ENCODE assay signal across 9 mouse cellular contexts in genomic region chr5:136619315-136620231, GRCm38 (mm10). TPM values are rescaled to one million over a fixed set of nuclear protein-coding genes. Genes with fewer than 3 reads are reported as not detected.
DNase-seq lines count a peak whose midpoint lies in the region; ATAC-seq and TF ChIP-seq lines count a peak whose summit lies in the region.
"Had no signal": no experiment of that assay in that cellular context is flagged by ENCODE, and none has a peak within 500 bp of the region (broad histone marks: within the 10 kb centered on the region; RNA-seq: fewer than 3 reads in every experiment).

No protein-coding gene starts in this region.

- peak; percentile 61 for TF ChIP-seq CTCF in lung, embryonic 14.5 days (IDR thresholded peaks at IDR 0.05; ENCODE audit: low read depth)

- peak overlapping the region; percentile 6; the same call in 1 of the 2 replicates for H3K4me3 ChIP-seq in lung, embryonic 14.5 days (ENCODE audit: low read depth, low read length)
- H3K4me3 ChIP-seq: liver, embryonic 13.5 days had no signal

- H3K4me1 ChIP-seq in lung, embryonic 14.5 days (ENCODE audit: insufficient read depth): peaks cover 7% of the 10 kb centered on the region

- WGBS in lung, embryonic 14.5 days: 6% methylated on average over 17 of the region's 17 CpGs

- H3K9me3 ChIP-seq in lung, embryonic 14.5 days (ENCODE audit: low read depth, low read length): no peaks in the 10 kb centered on the region
- H3K9me3 ChIP-seq: liver, embryonic 13.5 days had no signal

- peak overlapping the region; percentile 30 for H3K9ac ChIP-seq in lung, embryonic 14.5 days
- H3K9ac ChIP-seq: liver, embryonic 13.5 days had no signal

- peak overlapping the region; percentile 49 for H3K4me2 ChIP-seq in lung, embryonic 14.5 days
- H3K4me2 ChIP-seq: liver, embryonic 13.5 days had no signal

- ATAC-seq in lung, embryonic 14.5 days (ENCODE audit: insufficient read depth): peak; percentile 78

- no peaks in the 10 kb centered on the region for H3K36me3 ChIP-seq in lung, embryonic 14.5 days (ENCODE audit: insufficient read depth)
- H3K36me3 ChIP-seq: liver, embryonic 13.5 days had no signal

- DNase-seq in lung, embryonic 14.5 days: peak; percentile 83
- no peak for DNase-seq in lung, postnatal 25 days (ENCODE audit: low spot score)
- peak; percentile 19 to 39 for DNase-seq in heart, adult 18-20 months
- peak; percentile 22 to 33 for DNase-seq in kidney, adult 8-10 months
- peak; percentile 22 for DNase-seq in lung, postnatal 36 days
- peak; percentile 45 for DNase-seq in thymus, postnatal 0 days (ENCODE audit: low spot score)
- DNase-seq in frontal cortex, postnatal 14 days (ENCODE audit: low spot score in 2 of 2): no peak
- no peak for DNase-seq in layer of hippocampus, adult 9-11 months
- DNase-seq: liver, embryonic 13.5 days had no signal

- peak overlapping the region; percentile 71; the same call in 1 of the 2 replicates for H3K27ac ChIP-seq in lung, embryonic 14.5 days (ENCODE audit: low read depth)
- H3K27ac ChIP-seq: liver, embryonic 13.5 days had no signal

- no peaks in the 10 kb centered on the region for H3K27me3 ChIP-seq in lung, embryonic 14.5 days (ENCODE audit: insufficient read depth, low read length)

RNA-seq across cellular contexts. Expression of gene Cux1, which starts 52.3 kb away (rescaled TPM):
- 99.5 and 104 TPM in 2 replicates for polyA plus RNA-seq in lung, embryonic 14.5 days (2014; fragmentation: Nextera tagmentation; extraction: Ambion mirVana)
- total RNA-seq in heart, adult 18-20 months (2021): 10 to 100 TPM; 78.7 to 87.5 TPM
- polyA plus RNA-seq in thymus, postnatal 0 days (2015; fragmentation: Nextera tagmentation; extraction: Ambion mirVana): 113 and 126 TPM in 2 replicates

Comparison
In these comparisons a context has a peak if more than half of its experiments do, and no peak if none do; other contexts are left out.
1. DNase-seq: peak in lung, embryonic 14.5 days (single experiment), heart, adult 18-20 months (2 of 2), kidney, adult 8-10 months (2 of 2), lung, postnatal 36 days (single experiment) and thymus, postnatal 0 days (single experiment); none in lung, postnatal 25 days (single experiment), frontal cortex, postnatal 14 days (0 of 2) and layer of hippocampus, adult 9-11 months (single experiment).